Mouse (Mus musculus) embryonic fibroblast, embryonic 13.5 days (primary cell): ENCODE data around the gene Ston2.

Source experiments
- CTCF ChIP-seq: IDR thresholded peaks from 2 replicates; pipeline ENCODE4 v1.5.1; 2011; ENCODE audit warnings: mild to moderate bottlenecking, control low read depth, low read length, moderate library complexity, borderline replicate concordance; ENCODE audit not compliant: insufficient read depth
- POLR2A ChIP-seq: IDR thresholded peaks from 2 replicates; pipeline ENCODE4 v1.6.1; 2011; ENCODE audit warnings: low read depth, mild to moderate bottlenecking, control low read depth, low read length, moderate library complexity

DNA sequence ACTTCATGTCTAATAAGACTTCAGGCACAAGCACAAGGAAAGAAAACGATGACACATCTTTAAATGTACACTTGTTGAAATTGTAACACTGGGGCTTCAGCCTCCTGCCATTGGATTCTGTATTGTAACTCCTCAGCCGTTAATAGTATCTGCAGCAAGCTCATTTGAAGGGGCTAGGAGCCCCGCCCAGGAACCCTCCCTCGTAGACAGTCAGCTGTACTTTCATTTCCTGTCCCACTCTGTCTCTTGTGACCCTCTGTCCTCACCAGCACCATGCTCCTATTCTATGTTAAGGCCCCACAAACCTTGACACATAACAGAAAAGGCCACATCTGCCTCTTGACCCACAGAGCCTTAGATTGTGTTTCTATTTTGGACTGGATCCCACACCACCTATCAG is 3.6 kb upstream of the Ston2 start:
- no peak for TF ChIP-seq CTCF
- TF ChIP-seq POLR2A, result no peak
